Mouse (Mus musculus): ENCODE results near the gene Scfd2. TPM values are rescaled to one million over a fixed set of nuclear protein-coding genes. Genes with fewer than 3 reads are reported as not detected.

The Scfd2 gene
- polyA plus RNA-seq, 1 experiment from 2014 or later: 20.0 TPM

GRCm38 (mm10) chr5:74350909-74351308, 180.7 kb downstream of the Scfd2 start:
- Histone ChIP-seq H3K9me3 (no peaks in the 10 kb centered on the region), H3K9ac (no peak overlapping the region), H3K36me3 (no peaks in the 10 kb centered on the region), H3K4me3 (no peak overlapping the region), H3K4me2 (no peak overlapping the region), H3K27ac (no peak overlapping the region), H3K4me1 (replicated peaks) (peaks cover 13% of the 10 kb centered on the region), H3K27me3 (no peaks in the 10 kb centered on the region)
- ATAC-seq (ENCODE audit: low FRiP score): no peak
- 82% methylated on average over 4 of the region's 4 CpGs for WGBS

GRCm38 (mm10) chr5:74348079-74348870, 183.3 kb downstream of the Scfd2 start:
- Histone ChIP-seq H3K27ac (peak overlapping the region; percentile 52; the same call in 1 of the 2 replicates), H3K27me3 (no peaks in the 10 kb centered on the region), H3K4me1 (replicated peaks) (peaks cover 13% of the 10 kb centered on the region), H3K36me3 (no peaks in the 10 kb centered on the region), H3K9me3 (no peaks in the 10 kb centered on the region), H3K4me2 (no peak overlapping the region), H3K4me3 (no peak overlapping the region), H3K9ac (no peak overlapping the region)
- peak; percentile 46; the same call in 1 of the 2 replicates for ATAC-seq (ENCODE audit: low FRiP score)
- WGBS: 62% methylated on average over 11 of the region's 11 CpGs

GRCm38 (mm10) chr5:74343045-74343444, 188.5 kb downstream of the Scfd2 start:
- H3K9ac ChIP-seq: no peak overlapping the region
- H3K36me3 ChIP-seq: no peaks in the 10 kb centered on the region
- no peak for ATAC-seq (ENCODE audit: low FRiP score)
- H3K9me3 ChIP-seq: no peaks in the 10 kb centered on the region
- WGBS: 77% methylated on average over 2 of the region's 2 CpGs
- H3K4me2 ChIP-seq: no peak overlapping the region
- no peaks in the 10 kb centered on the region for H3K27me3 ChIP-seq
- H3K4me3 ChIP-seq: no peak overlapping the region
- H3K27ac ChIP-seq: no peak overlapping the region
- peaks cover under 1% of the 10 kb centered on the region; the same call in 1 of the 2 replicates for H3K4me1 ChIP-seq (replicated peaks)

- peaks cover 5% of the 10 kb centered on the region for H3K4me1 ChIP-seq (replicated peaks)
- no peaks in the 10 kb centered on the region for H3K27me3 ChIP-seq
- no peak for ATAC-seq (ENCODE audit: low FRiP score)
- no peaks in the 10 kb centered on the region for H3K36me3 ChIP-seq
- H3K27ac ChIP-seq: no peak overlapping the region
- H3K9me3 ChIP-seq: no peaks in the 10 kb centered on the region
- H3K4me3 ChIP-seq: no peak overlapping the region
- H3K4me2 ChIP-seq: no peak overlapping the region
- no peak overlapping the region for H3K9ac ChIP-seq
Measured at GRCm38 (mm10) chr5:74342557-74342956, 189.0 kb downstream of the Scfd2 start.

GRCm38 (mm10) chr5:74337491-74337890, 194.1 kb downstream of the Scfd2 start:
- no peak overlapping the region for H3K4me2 ChIP-seq
- no peak overlapping the region for H3K4me3 ChIP-seq
- no peak for ATAC-seq (ENCODE audit: low FRiP score)
- no peak overlapping the region for H3K27ac ChIP-seq
- 91% methylated on average over 3 of the region's 3 CpGs for WGBS
- no peaks in the 10 kb centered on the region for H3K27me3 ChIP-seq
- H3K4me1 ChIP-seq (replicated peaks): peaks cover 19% of the 10 kb centered on the region
- H3K9ac ChIP-seq: no peak overlapping the region
- no peaks in the 10 kb centered on the region for H3K9me3 ChIP-seq
- no peaks in the 10 kb centered on the region for H3K36me3 ChIP-seq

- peak; percentile 57 for ATAC-seq (ENCODE audit: low FRiP score)
- Histone ChIP-seq H3K9me3 (no peaks in the 10 kb centered on the region), H3K9ac (no peak overlapping the region), H3K4me2 (no peak overlapping the region), H3K27me3 (no peaks in the 10 kb centered on the region), H3K4me1 (replicated peaks) (peaks cover 19% of the 10 kb centered on the region), H3K27ac (no peak overlapping the region), H3K4me3 (no peak overlapping the region), H3K36me3 (no peaks in the 10 kb centered on the region)
- 44% methylated on average over 12 of the region's 12 CpGs for WGBS
Measured at GRCm38 (mm10) chr5:74336780-74337179, 194.8 kb downstream of the Scfd2 start.

- peaks cover 19% of the 10 kb centered on the region for H3K4me1 ChIP-seq (replicated peaks)
- H3K9me3 ChIP-seq: no peaks in the 10 kb centered on the region
- no peaks in the 10 kb centered on the region for H3K27me3 ChIP-seq
- no peak for ATAC-seq (ENCODE audit: low FRiP score)
- no peak overlapping the region for H3K4me2 ChIP-seq
- no peaks in the 10 kb centered on the region for H3K36me3 ChIP-seq
- H3K9ac ChIP-seq: no peak overlapping the region
- H3K27ac ChIP-seq: no peak overlapping the region
- no peak overlapping the region for H3K4me3 ChIP-seq
- 79% methylated on average over 3 of the region's 3 CpGs for WGBS
Measured at GRCm38 (mm10) chr5:74333258-74333657, 198.3 kb downstream of the Scfd2 start.

GRCm38 (mm10) chr5:74326228-74326627, 205.3 kb downstream of the Scfd2 start:
- Histone ChIP-seq H3K27me3 (no peaks in the 10 kb centered on the region), H3K27ac (no peak overlapping the region), H3K4me1 (replicated peaks) (no peaks in the 10 kb centered on the region), H3K4me2 (no peak overlapping the region), H3K36me3 (no peaks in the 10 kb centered on the region), H3K4me3 (no peak overlapping the region), H3K9ac (no peak overlapping the region), H3K9me3 (no peaks in the 10 kb centered on the region)
- no peak for ATAC-seq (ENCODE audit: low FRiP score)
- 95% methylated on average over 6 of the region's 6 CpGs for WGBS

GRCm38 (mm10) chr5:74321010-74321746, 210.4 kb downstream of the Scfd2 start:
- no peak for ATAC-seq (ENCODE audit: low FRiP score)
- H3K27ac ChIP-seq: no peak overlapping the region
- no peak overlapping the region for H3K9ac ChIP-seq
- no peak overlapping the region for H3K4me3 ChIP-seq
- H3K36me3 ChIP-seq: no peaks in the 10 kb centered on the region
- no peaks in the 10 kb centered on the region for H3K4me1 ChIP-seq (replicated peaks)
- WGBS: 82% methylated on average over 10 of the region's 10 CpGs
- no peaks in the 10 kb centered on the region for H3K9me3 ChIP-seq
- H3K27me3 ChIP-seq: no peaks in the 10 kb centered on the region
- H3K4me2 ChIP-seq: no peak overlapping the region

- H3K36me3 ChIP-seq: no peaks in the 10 kb centered on the region
- H3K4me1 ChIP-seq (replicated peaks): peaks cover 8% of the 10 kb centered on the region
- H3K4me3 ChIP-seq: no peak overlapping the region
- H3K4me2 ChIP-seq: no peak overlapping the region
- no peaks in the 10 kb centered on the region for H3K27me3 ChIP-seq
- WGBS: 80% methylated on average over 2 of the region's 2 CpGs
- no peak overlapping the region for H3K9ac ChIP-seq
- H3K27ac ChIP-seq: no peak overlapping the region
- ATAC-seq (ENCODE audit: low FRiP score): no peak
- no peaks in the 10 kb centered on the region for H3K9me3 ChIP-seq
Measured at GRCm38 (mm10) chr5:74319551-74319950, 212.0 kb downstream of the Scfd2 start.

GRCm38 (mm10) chr5:74317174-74317573, 214.4 kb downstream of the Scfd2 start:
- no peak overlapping the region for H3K4me3 ChIP-seq
- H3K36me3 ChIP-seq: no peaks in the 10 kb centered on the region
- peaks cover 10% of the 10 kb centered on the region for H3K27me3 ChIP-seq
- no peak overlapping the region for H3K9ac ChIP-seq
- peaks cover 11% of the 10 kb centered on the region for H3K4me1 ChIP-seq (replicated peaks)
- no peak for ATAC-seq (ENCODE audit: low FRiP score)
- WGBS: 96% methylated on average over 3 of the region's 3 CpGs
- H3K27ac ChIP-seq: no peak overlapping the region
- H3K4me2 ChIP-seq: no peak overlapping the region
- H3K9me3 ChIP-seq: no peaks in the 10 kb centered on the region

GRCm38 (mm10) chr5:74316333-74316945, 215.1 kb downstream of the Scfd2 start:
- ATAC-seq (ENCODE audit: low FRiP score): no peak
- H3K9me3 ChIP-seq: no peaks in the 10 kb centered on the region
- H3K9ac ChIP-seq: no peak overlapping the region
- H3K4me1 ChIP-seq (replicated peaks): peaks cover 11% of the 10 kb centered on the region
- no peak overlapping the region for H3K4me2 ChIP-seq
- H3K27me3 ChIP-seq: peaks cover 10% of the 10 kb centered on the region
- no peaks in the 10 kb centered on the region for H3K36me3 ChIP-seq
- H3K4me3 ChIP-seq: no peak overlapping the region
- no peak overlapping the region for H3K27ac ChIP-seq
- 90% methylated on average over 11 of the region's 11 CpGs for WGBS
